In the genomic region with DNA sequence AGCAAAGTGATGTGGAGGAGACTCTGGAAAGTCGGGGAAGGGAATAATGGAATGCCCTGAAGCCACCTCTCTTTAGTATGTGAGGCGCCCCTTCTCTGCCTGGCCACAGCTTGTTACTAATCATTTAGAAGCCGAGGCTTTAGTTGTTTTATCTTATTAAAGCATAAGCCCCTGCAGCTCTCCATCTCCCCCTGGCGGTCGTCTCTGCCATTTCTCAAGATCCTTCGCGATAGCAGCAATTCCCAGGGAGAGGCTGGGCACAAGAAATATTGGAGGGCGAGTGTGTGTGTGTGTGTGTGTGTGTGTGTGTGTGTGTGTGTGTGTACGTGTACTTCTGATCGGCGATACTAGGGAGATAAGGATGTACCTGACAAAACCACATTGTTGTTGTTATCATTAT, we compare ENCODE assay signal across 9 mouse cellular contexts. TPM values are rescaled to one million over a fixed set of nuclear protein-coding genes. Genes with fewer than 3 reads are reported as not detected.
DNase-seq lines count a peak whose midpoint lies in the region; ATAC-seq and TF ChIP-seq lines count a peak whose summit lies in the region.
"Had no signal": no experiment of that assay in that cellular context is flagged by ENCODE, and none has a peak within 500 bp of the region (broad histone marks: within the 10 kb centered on the region; RNA-seq: fewer than 3 reads in every experiment).

No protein-coding gene starts in this region.

- peak overlapping the region; percentile 71 for H3K4me2 ChIP-seq in heart, postnatal 0 days (ENCODE audit: low read depth, low read length)
- H3K4me2 ChIP-seq in liver, embryonic 13.5 days = peak overlapping the region; percentile 58
- peak overlapping the region; percentile 68 for H3K4me2 ChIP-seq in stomach, postnatal 0 days (replicated peaks; ENCODE audit: low read depth)

- 3% methylated on average over 11 of the region's 11 CpGs for WGBS in forebrain, embryonic 10.5 days
- WGBS in heart, postnatal 0 days = 6% methylated on average over 11 of the region's 11 CpGs
- 3% methylated on average over 11 of the region's 11 CpGs for WGBS in liver, embryonic 13.5 days (ENCODE audit: insufficient replicate concordance)
- 8% methylated on average over 11 of the region's 11 CpGs for WGBS in stomach, postnatal 0 days

- H3K4me3 ChIP-seq in bone marrow macrophage, adult 2 months (ENCODE audit: insufficient read depth, low read length) = peak overlapping the region; percentile 54
- H3K4me3 ChIP-seq in forebrain, embryonic 10.5 days = peak overlapping the region; percentile 54
- peak overlapping the region; percentile 64 for H3K4me3 ChIP-seq in heart, postnatal 0 days (ENCODE audit: low read depth, low read length)
- peak overlapping the region; percentile 43 for H3K4me3 ChIP-seq in liver, embryonic 13.5 days (replicated peaks)
- H3K4me3 ChIP-seq in stomach, postnatal 0 days (ENCODE audit: low read depth, low read length) = peak overlapping the region; percentile 45
- H3K4me3 ChIP-seq: erythroblast, embryonic 14.5 days had no signal

- no peaks in the 10 kb centered on the region for H3K9me3 ChIP-seq in forebrain, embryonic 10.5 days
- H3K9me3 ChIP-seq in heart, postnatal 0 days (replicated peaks; ENCODE audit: control insufficient read depth, low read length) = no peaks in the 10 kb centered on the region
- no peaks in the 10 kb centered on the region for H3K9me3 ChIP-seq in liver, embryonic 13.5 days (replicated peaks)
- no peaks in the 10 kb centered on the region for H3K9me3 ChIP-seq in stomach, postnatal 0 days (ENCODE audit: control insufficient read depth, low read length)

- peaks cover 23% of the 10 kb centered on the region for H3K4me1 ChIP-seq in bone marrow macrophage, adult 2 months (ENCODE audit: control insufficient read depth, insufficient read depth, low read length)
- peaks cover 42% of the 10 kb centered on the region for H3K4me1 ChIP-seq in forebrain, embryonic 10.5 days
- H3K4me1 ChIP-seq in heart, postnatal 0 days (ENCODE audit: control insufficient read depth, insufficient read depth) = peaks cover 26% of the 10 kb centered on the region
- H3K4me1 ChIP-seq in liver, embryonic 13.5 days (replicated peaks) = 0 out of 2 replicates have a peak, but pooled peaks cover 3% of the 10 kb centered on the region
- peaks cover 5% of the 10 kb centered on the region; the same call in 1 of the 2 replicates for H3K4me1 ChIP-seq in stomach, postnatal 0 days (replicated peaks; ENCODE audit: control insufficient read depth, insufficient read depth)

- no peak for TF ChIP-seq EP300 in heart, postnatal 0 days (IDR thresholded peaks at IDR 0.05; ENCODE audit: low read depth)
- TF ChIP-seq EP300 in stomach, postnatal 0 days (optimal IDR thresholded peaks at IDR 0.05) = no peak

- ATAC-seq in heart, postnatal 0 days (ENCODE audit: insufficient read depth, low read depth) = no peak
- no peak for ATAC-seq in liver, embryonic 13.5 days (ENCODE audit: low read depth)
- no peak for ATAC-seq in stomach, postnatal 0 days (ENCODE audit: low FRiP score, low TSS enrichment)

- TF ChIP-seq POLR2A in bone marrow macrophage, adult 2 months (IDR thresholded peaks at IDR 0.05; ENCODE audit: borderline replicate concordance, low read depth, low read length) = no peak

- no peak overlapping the region for H3K27ac ChIP-seq in bone marrow macrophage, adult 2 months (ENCODE audit: insufficient read depth, low read depth, low read length)
- H3K27ac ChIP-seq in forebrain, embryonic 10.5 days = no peak overlapping the region
- H3K27ac ChIP-seq in heart, postnatal 0 days (ENCODE audit: low read depth) = peak overlapping the region; percentile 86
- no peak overlapping the region for H3K27ac ChIP-seq in liver, embryonic 13.5 days
- H3K27ac ChIP-seq in stomach, postnatal 0 days (replicated peaks) = peak overlapping the region; percentile 70

- DNase-seq in CD4-positive helper T cell, adult 2 months (ENCODE audit: low read depth, low spot score) = peak; percentile 47
- DNase-seq in forebrain, embryonic 10.5 days (ENCODE audit: extremely low spot score, low spot score) = peak; percentile 78
- DNase-seq in heart, postnatal 0 days (ENCODE audit: low spot score) = peak; percentile 55
- peak; percentile 88 to 91 for DNase-seq in kidney, postnatal 25 days
- peak; percentile 28 for DNase-seq in liver, embryonic 13.5 days
- DNase-seq in naive thymus-derived CD4-positive, alpha-beta T cell, adult 2 months (ENCODE audit: low read depth) = peak; percentile 70
- DNase-seq in stomach, postnatal 0 days (ENCODE audit: low spot score) = peak; percentile 80

- H3K36me3 ChIP-seq in forebrain, embryonic 10.5 days (replicated peaks) = no peaks in the 10 kb centered on the region
- H3K36me3 ChIP-seq in heart, postnatal 0 days (replicated peaks; ENCODE audit: control insufficient read depth, insufficient read depth, low read length) = peaks cover 13% of the 10 kb centered on the region
- no peaks in the 10 kb centered on the region for H3K36me3 ChIP-seq in liver, embryonic 13.5 days
- H3K36me3 ChIP-seq in stomach, postnatal 0 days (ENCODE audit: control insufficient read depth, insufficient read depth, low read length) = no peaks in the 10 kb centered on the region

- H3K9ac ChIP-seq in heart, postnatal 0 days (replicated peaks; ENCODE audit: low read depth, low read length) = peak overlapping the region; percentile 64; the same call in 1 of the 2 replicates
- no peak overlapping the region for H3K9ac ChIP-seq in liver, embryonic 13.5 days
- H3K9ac ChIP-seq in stomach, postnatal 0 days (ENCODE audit: low read length) = no peak overlapping the region

- peak; percentile 93 for TF ChIP-seq CTCF in bone marrow macrophage, adult 2 months (IDR thresholded peaks at IDR 0.05; ENCODE audit: low read depth, low read length)
- peak; percentile 93 for TF ChIP-seq CTCF in heart, postnatal 0 days (IDR thresholded peaks at IDR 0.05; ENCODE audit: low read depth)
- TF ChIP-seq CTCF in stomach, postnatal 0 days (IDR thresholded peaks at IDR 0.05; ENCODE audit: low read depth) = peak; percentile 92

- peaks cover 71% of the 10 kb centered on the region for H3K27me3 ChIP-seq in forebrain, embryonic 10.5 days (ENCODE audit: poor library complexity, severe bottlenecking)
- H3K27me3 ChIP-seq in heart, postnatal 0 days (ENCODE audit: control insufficient read depth, insufficient read depth, low read length) = no peaks in the 10 kb centered on the region
- peaks cover 65% of the 10 kb centered on the region for H3K27me3 ChIP-seq in liver, embryonic 13.5 days
- H3K27me3 ChIP-seq in stomach, postnatal 0 days (ENCODE audit: control insufficient read depth, insufficient read depth, low read length) = no peaks in the 10 kb centered on the region

RNA-seq across cellular contexts. Expression of a gene that starts 0.7 kb away (rescaled TPM):
- polyA plus RNA-seq in bone marrow macrophage, adult 2 months (2012; ENCODE audit: insufficient read depth, insufficient read length, missing spikeins) = not detected in 2 replicates
- 0.90 and 0.94 TPM in 2 replicates for polyA plus RNA-seq in forebrain, embryonic 10.5 days (2016; fragmentation: Nextera tagmentation; extraction: Ambion mirVana)
- 7.4 and 11.0 TPM in 2 replicates for total RNA-seq in heart, postnatal 0 days (2014; rRNA removed; ENCODE audit: low replicate concordance)
- polyA plus RNA-seq in heart, postnatal 0 days (2015; fragmentation: Nextera tagmentation; extraction: Ambion mirVana) = 7.2 and 7.8 TPM in 2 replicates
- polyA plus RNA-seq in liver, embryonic 13.5 days (2015; fragmentation: Nextera tagmentation; extraction: Ambion mirVana) = 0.46 and 0.53 TPM in 2 replicates
- 14.3 and 14.9 TPM in 2 replicates for polyA plus RNA-seq in stomach, postnatal 0 days (2015; fragmentation: Nextera tagmentation; extraction: Ambion mirVana)
- polyA plus RNA-seq: erythroblast, embryonic 14.5 days had no signal

Comparison
In these comparisons a context has a peak if more than half of its experiments do, and no peak if none do; other contexts are left out.
1. DNase-seq: peak in every context shown above with its lines; median percentile 90 in kidney, postnatal 25 days; 80 in stomach, postnatal 0 days; 78 in forebrain, embryonic 10.5 days; 70 in naive thymus-derived CD4-positive, alpha-beta T cell, adult 2 months; 55 in heart, postnatal 0 days; 47 in CD4-positive helper T cell, adult 2 months; 28 in liver, embryonic 13.5 days.
2. H3K27ac ChIP-seq: peak in heart, postnatal 0 days (single experiment) and stomach, postnatal 0 days (single experiment); none in bone marrow macrophage, adult 2 months (single experiment), forebrain, embryonic 10.5 days (single experiment) and liver, embryonic 13.5 days (single experiment).
3. Peak in every context shown above with its lines, with median percentiles within 50 percentile points of each other: H3K4me3 ChIP-seq, CTCF ChIP-seq and H3K4me2 ChIP-seq.